Mouse (Mus musculus) bone marrow macrophage, adult 2 months (primary cell): Measurements from ENCODE around the gene Slc26a10. TPM values are rescaled to one million over a fixed set of nuclear protein-coding genes. Genes with fewer than 3 reads are reported as not detected.

ENCODE experiments used
- H3K27ac ChIP-seq: 2 replicates; pipeline ENCODE4 v1.5.1; 2012; ENCODE audit warnings: low read depth, low read length; ENCODE audit not compliant: insufficient read depth
- H3K4me1 ChIP-seq: 2 replicates; pipeline ENCODE4 v1.6.1; 2012; ENCODE audit warnings: low read length; ENCODE audit not compliant: control insufficient read depth, insufficient read depth
- H3K4me3 ChIP-seq: 2 replicates; pipeline ENCODE4 v1.5.1; 2012; ENCODE audit warnings: mild to moderate bottlenecking, low read length, moderate library complexity; ENCODE audit not compliant: insufficient read depth
- CTCF ChIP-seq: IDR thresholded peaks from 2 replicates; pipeline ENCODE4 v1.5.1; 2012; ENCODE audit warnings: low read depth, mild to moderate bottlenecking, low read length, moderate library complexity
- POLR2A ChIP-seq: IDR thresholded peaks from 2 replicates; pipeline ENCODE4 v1.6.1; 2012; ENCODE audit warnings: mild to moderate bottlenecking, low read depth, low read length, borderline replicate concordance
- polyA plus RNA-seq: library from polyadenylated mRNA; stranded (reverse); fragments of >200 nt; gene quantifications from 2 replicates; pipeline ENCODE4 v1.2.4, GENCODE M21; 2012; ENCODE audit not compliant: missing spikeins, insufficient read depth, insufficient read length

The Slc26a10 gene
- polyA plus RNA-seq, 1 experiment, result not detected

- Histone ChIP-seq H3K4me3 (no peak overlapping the region), H3K27ac (no peak overlapping the region), H3K4me1 (peaks cover 11% of the 10 kb centered on the region)
- no peak for TF ChIP-seq CTCF
- TF ChIP-seq POLR2A, result no peak
Measured at GRCm38 (mm10) chr10:127213704-127214421, 33.4 kb upstream of the Slc26a10 start.

- TF ChIP-seq POLR2A, result no peak
- no peak for TF ChIP-seq CTCF
- Histone ChIP-seq H3K4me1 (peaks cover 11% of the 10 kb centered on the region), H3K27ac (no peak overlapping the region), H3K4me3 (no peak overlapping the region)
Measured at GRCm38 (mm10) chr10:127213272-127213671, 32.8 kb upstream of the Slc26a10 start.

- H3K27ac ChIP-seq, result no peak within 1 kb of the TSS
- TF ChIP-seq POLR2A (no peak), CTCF (no peak)
- H3K4me1 ChIP-seq, result peaks cover 11% of the 10 kb centered on the region
- H3K4me3 ChIP-seq, result peak within 1 kb of the TSS; percentile 85
Measured at GRCm38 (mm10) chr10:127211414-127211854, 31.0 kb upstream of the Slc26a10 start, which contains the start of gene Pip4k2c. Pip4k2c (minus strand) TSS chr10:127211585.

- H3K4me3 ChIP-seq, result peak overlapping the region; percentile 85
- no peak overlapping the region for H3K27ac ChIP-seq
- peaks cover 11% of the 10 kb centered on the region for H3K4me1 ChIP-seq
- no peak for TF ChIP-seq CTCF
- TF ChIP-seq POLR2A, result no peak
Measured at GRCm38 (mm10) chr10:127210961-127211405, 30.5 kb upstream of the Slc26a10 start.

- peak overlapping the region; percentile 85 for H3K4me3 ChIP-seq
Measured at GRCm38 (mm10) chr10:127209928-127210570, 29.6 kb upstream of the Slc26a10 start.

GRCm38 (mm10) chr10:127208921-127209320 lies 28.5 kb upstream of the Slc26a10 start:
- TF ChIP-seq CTCF, result no peak
- TF ChIP-seq POLR2A, result no peak
- Histone ChIP-seq H3K4me1 (peaks cover 11% of the 10 kb centered on the region), H3K27ac (no peak overlapping the region), H3K4me3 (no peak overlapping the region)

More at GRCm38 (mm10) chr10:127209928-127210570, 29.6 kb upstream of the Slc26a10 start:
- H3K27ac ChIP-seq, result no peak overlapping the region
- peaks cover 11% of the 10 kb centered on the region for H3K4me1 ChIP-seq
- no peak for TF ChIP-seq POLR2A

GRCm38 (mm10) chr10:127205373-127205772 lies 24.9 kb upstream of the Slc26a10 start:
- peaks cover 4% of the 10 kb centered on the region for H3K4me1 ChIP-seq
- no peak for TF ChIP-seq CTCF
- no peak for TF ChIP-seq POLR2A
- H3K4me3 ChIP-seq, result no peak overlapping the region

GRCm38 (mm10) chr10:127204589-127204988 lies 24.1 kb upstream of the Slc26a10 start:
- no peak for TF ChIP-seq CTCF
- TF ChIP-seq POLR2A, result no peak
- Histone ChIP-seq H3K4me3 (no peak overlapping the region), H3K4me1 (no peaks in the 10 kb centered on the region), H3K27ac (no peak overlapping the region)

More at GRCm38 (mm10) chr10:127205373-127205772, 24.9 kb upstream of the Slc26a10 start:
- H3K27ac ChIP-seq, result no peak overlapping the region

GRCm38 (mm10) chr10:127203106-127203505 lies 22.7 kb upstream of the Slc26a10 start:
- no peak overlapping the region for H3K4me3 ChIP-seq
- no peaks in the 10 kb centered on the region for H3K4me1 ChIP-seq
- no peak overlapping the region for H3K27ac ChIP-seq
- TF ChIP-seq POLR2A (no peak), CTCF (no peak)

- TF ChIP-seq CTCF (no peak), POLR2A (no peak)
Measured at GRCm38 (mm10) chr10:127200279-127200678, 19.8 kb upstream of the Slc26a10 start.

More at GRCm38 (mm10) chr10:127200279-127200678, 19.8 kb upstream of the Slc26a10 start:
- peaks cover 2% of the 10 kb centered on the region; the same call in 1 of the 2 replicates for H3K4me1 ChIP-seq
- H3K27ac ChIP-seq, result no peak overlapping the region
- H3K4me3 ChIP-seq, result no peak overlapping the region
